Mouse (Mus musculus): ENCODE data around the gene Nfib. TPM values are rescaled to one million over a fixed set of nuclear protein-coding genes. Genes with fewer than 3 reads are reported as not detected.

The Nfib gene
- total RNA-seq, 4 experiments from 2014 or later, result 86.8 to 108 (median 98.2) TPM

GRCm38 (mm10) chr4:82589345-82589890 lies 116.1 kb downstream of the Nfib start:
- DNase-seq, result peak; percentile 14

- DNase-seq, result no peak
Measured at GRCm38 (mm10) chr4:82588718-82589117, 116.8 kb downstream of the Nfib start.

- no peak for DNase-seq
Measured at GRCm38 (mm10) chr4:82587146-82587870, 118.2 kb downstream of the Nfib start.

GRCm38 (mm10) chr4:82586637-82587036 lies 118.9 kb downstream of the Nfib start:
- no peak for DNase-seq

- no peak for DNase-seq
Measured at GRCm38 (mm10) chr4:82585536-82585935, 120.0 kb downstream of the Nfib start.

- no peak for DNase-seq
Measured at GRCm38 (mm10) chr4:82585056-82585455, 120.5 kb downstream of the Nfib start.

- DNase-seq, result no peak
Measured at GRCm38 (mm10) chr4:82584548-82584947, 121.0 kb downstream of the Nfib start.

GRCm38 (mm10) chr4:82573291-82573605 lies 132.3 kb downstream of the Nfib start:
- no peak for DNase-seq

GRCm38 (mm10) chr4:82572410-82573290 lies 132.9 kb downstream of the Nfib start:
- no peak for DNase-seq

- DNase-seq, result no peak
Measured at GRCm38 (mm10) chr4:82558816-82559215, 146.7 kb downstream of the Nfib start.

- no peak for DNase-seq
Measured at GRCm38 (mm10) chr4:82555673-82556171, 149.8 kb downstream of the Nfib start.

- DNase-seq, result no peak
Measured at GRCm38 (mm10) chr4:82553658-82554057, 151.9 kb downstream of the Nfib start.

- no peak for DNase-seq
Measured at GRCm38 (mm10) chr4:82552238-82552637, 153.3 kb downstream of the Nfib start.

GRCm38 (mm10) chr4:82549762-82550380 lies 155.7 kb downstream of the Nfib start:
- DNase-seq, result no peak

- DNase-seq, result no peak
Measured at GRCm38 (mm10) chr4:82548247-82548646, 157.3 kb downstream of the Nfib start.

GRCm38 (mm10) chr4:82543936-82544335 lies 161.6 kb downstream of the Nfib start:
- no peak for DNase-seq

- no peak for DNase-seq
Measured at GRCm38 (mm10) chr4:82543398-82543740, 162.2 kb downstream of the Nfib start.

- DNase-seq, result no peak
Measured at GRCm38 (mm10) chr4:82542656-82543397, 162.7 kb downstream of the Nfib start.

- DNase-seq, result peak; percentile 62
Measured at GRCm38 (mm10) chr4:82541894-82542510, 163.5 kb downstream of the Nfib start.

- DNase-seq, result no peak
Measured at GRCm38 (mm10) chr4:82540466-82540990, 165.0 kb downstream of the Nfib start.

GRCm38 (mm10) chr4:82540048-82540410 lies 165.5 kb downstream of the Nfib start:
- DNase-seq, result no peak
